Mouse (Mus musculus) kidney, postnatal 10 days (tissue): Measurements from ENCODE around the gene Tns3.

Source experiments
- DNase-seq: peaks from one replicate; pipeline ENCODE4 v3.0.0; 2021; ENCODE audit warnings: mixed read lengths

Gene Tns3

DNA sequence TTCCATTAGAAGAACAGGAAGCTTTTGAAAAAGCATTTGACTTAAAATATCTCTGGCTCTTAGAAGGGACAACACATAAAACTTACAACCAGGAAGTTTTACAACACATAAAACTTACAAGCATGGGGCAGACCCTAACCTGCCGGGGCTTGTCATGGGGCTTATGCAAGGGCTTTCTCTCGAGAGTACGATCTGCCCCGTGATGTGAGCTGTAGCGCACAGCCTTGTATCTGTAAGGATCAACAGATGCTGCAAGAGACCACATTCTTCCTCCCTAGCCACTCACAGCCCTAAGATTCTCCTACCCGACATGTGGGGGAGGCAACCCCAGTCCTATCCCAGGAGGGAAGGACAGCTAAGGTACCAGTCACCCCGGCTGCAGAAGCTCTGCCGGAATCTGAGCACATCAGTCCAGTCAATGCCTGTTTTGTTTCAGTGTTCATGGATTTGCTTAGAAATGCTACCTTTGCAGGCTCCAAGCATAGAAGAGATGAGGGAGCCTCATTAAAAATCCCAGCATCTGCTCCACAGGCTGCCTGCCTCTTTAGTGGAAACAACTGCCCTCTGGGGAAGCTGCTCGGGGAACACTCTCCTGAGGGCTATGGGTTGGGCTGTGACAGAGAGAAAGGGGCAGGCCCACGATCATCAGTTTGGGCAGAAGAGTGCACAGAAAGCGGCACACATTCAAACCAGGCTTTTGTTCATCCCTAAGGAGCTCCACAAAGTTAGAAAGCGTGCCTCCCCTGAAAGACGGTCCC is 196.8 kb downstream of the Tns3 start:
- peak; percentile 47 for DNase-seq

DNA sequence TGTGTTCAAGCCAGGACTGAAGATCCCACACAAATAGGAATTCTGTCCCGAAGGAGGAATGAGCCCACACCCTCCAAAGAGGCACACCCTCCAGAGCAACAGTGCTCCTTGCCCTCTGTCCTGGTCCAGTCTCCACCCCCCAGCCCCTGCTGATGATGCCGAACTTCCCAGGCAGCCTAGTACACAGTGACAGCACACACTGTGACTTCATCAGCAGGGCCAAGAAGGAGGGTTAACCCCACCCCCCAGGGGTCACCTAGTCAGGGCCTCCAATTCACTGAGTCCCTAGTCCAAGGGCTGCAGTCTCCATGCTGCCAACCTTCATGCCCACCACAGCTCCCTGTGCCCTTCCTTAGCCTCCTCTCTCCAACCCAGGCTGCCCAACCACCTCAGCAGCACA is 200.5 kb downstream of the Tns3 start:
- no peak for DNase-seq

DNA sequence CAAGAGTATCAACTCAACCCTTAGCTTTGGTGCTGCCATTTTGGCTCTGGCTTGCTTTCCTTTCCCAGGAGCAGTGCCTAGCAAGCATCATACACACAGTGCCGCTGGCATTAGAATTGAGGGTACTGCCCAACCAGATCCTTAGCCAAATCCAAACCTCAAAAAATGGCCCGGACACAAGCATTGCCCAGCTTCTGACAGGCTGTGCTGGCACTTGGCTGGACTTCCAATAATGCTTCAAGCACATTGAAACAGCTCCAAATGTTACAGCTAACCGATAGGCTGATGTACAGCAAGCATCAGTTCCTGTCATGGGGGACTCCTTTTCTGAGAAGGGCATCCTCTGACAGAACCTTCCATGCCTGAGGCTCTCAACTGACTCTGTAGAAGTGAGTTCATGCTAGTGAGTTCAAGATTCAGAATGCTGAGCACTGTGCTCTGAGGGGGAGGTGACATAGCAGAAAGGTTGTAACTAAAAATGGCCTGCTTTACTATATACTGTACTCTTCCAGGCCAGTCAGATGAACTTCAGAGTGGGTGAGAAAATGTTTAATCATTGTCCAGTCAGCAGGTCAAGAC is 201.4 kb downstream of the Tns3 start:
- no peak for DNase-seq

DNA sequence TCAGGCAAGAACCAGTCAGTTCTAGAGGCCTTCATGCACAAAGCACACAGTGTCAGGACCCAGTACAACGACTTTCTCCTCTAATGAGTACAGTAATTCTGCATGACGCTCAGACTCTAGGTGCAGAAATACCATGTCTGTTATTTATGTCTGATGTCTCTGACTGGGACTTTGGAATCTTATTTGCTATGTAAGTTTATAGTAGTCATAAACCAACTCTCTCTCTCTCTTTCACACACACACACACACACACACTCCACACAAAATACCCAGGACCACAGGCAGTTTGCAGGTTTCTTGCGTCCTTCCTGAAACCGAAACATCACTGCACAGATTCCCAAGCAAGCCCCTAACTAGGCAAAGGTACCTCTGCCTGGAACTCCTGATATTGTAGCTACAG is 203.5 kb downstream of the Tns3 start:
- no peak for DNase-seq

DNA sequence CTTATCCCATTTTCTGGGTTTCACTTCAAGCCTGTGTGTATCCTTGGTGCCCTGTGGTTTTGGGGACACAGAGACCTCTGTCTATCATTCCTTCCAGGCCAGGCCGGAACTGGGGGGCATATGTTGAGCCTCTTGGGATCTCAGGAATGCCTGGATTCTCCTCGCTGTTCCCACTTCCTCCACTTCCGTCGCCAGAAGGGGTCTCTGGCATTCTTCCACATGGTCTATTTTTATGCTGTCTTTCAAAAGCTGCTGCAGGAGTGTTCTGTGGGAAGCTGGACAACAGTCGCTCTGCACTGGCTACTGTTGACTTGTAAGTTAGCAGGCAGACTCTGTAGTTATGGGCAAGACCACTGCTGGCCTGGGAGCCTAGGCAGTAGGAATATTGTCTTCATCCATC is 206.4 kb downstream of the Tns3 start:
- peak; percentile 75 for DNase-seq

DNA sequence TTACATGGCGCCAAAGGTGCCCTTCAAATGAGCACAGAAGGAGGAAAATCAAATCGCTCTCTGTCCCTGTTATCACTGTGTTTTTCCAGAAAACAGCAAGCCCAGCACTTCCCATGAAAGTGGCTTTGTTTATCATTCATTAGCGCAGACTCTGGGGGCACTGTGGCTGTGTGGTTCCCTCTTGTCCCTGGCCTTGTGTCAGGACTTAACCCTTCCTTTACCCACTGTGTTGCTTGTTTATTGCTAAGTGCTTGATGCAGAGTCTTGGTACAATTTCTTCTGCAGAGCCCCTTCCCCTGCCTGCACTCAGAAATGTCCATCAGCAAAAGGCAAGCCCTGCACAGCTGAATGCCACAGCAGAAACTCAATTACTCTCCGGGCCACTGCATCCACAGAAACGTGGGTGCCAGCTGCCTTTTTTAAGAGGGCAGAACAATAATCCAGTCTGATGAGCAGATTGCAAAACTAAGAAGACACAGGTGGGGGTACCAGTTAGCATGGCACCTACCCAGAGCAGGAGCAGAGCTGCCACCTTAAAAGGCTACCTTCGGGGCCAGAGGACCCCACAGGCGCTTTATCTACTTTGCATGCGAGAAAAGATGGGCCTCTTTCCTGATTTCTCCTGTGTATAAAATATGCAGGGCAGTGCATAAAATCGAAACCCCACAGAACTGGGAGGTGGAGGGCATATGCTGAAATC is 207.6 kb downstream of the Tns3 start:
- peak; percentile 34 for DNase-seq

DNA sequence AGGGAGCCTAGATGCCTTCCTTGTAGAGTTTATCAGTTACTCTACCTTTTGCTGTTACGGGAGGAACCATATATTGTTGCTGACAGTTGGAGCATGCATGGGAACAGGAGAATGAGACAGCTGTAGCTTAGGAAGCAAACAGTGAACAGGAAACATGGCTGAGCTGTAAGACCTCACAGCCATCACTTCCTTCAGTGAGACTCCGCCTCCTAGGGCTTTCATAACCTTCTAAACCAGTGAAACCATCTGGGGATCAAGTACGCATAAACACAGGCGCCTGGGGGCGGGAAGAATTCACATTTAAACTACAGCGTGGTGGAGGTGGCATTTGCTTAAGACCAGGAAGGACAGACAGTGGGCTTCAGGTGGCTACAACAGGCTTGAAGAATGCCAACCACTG is 208.7 kb downstream of the Tns3 start:
- no peak for DNase-seq

DNA sequence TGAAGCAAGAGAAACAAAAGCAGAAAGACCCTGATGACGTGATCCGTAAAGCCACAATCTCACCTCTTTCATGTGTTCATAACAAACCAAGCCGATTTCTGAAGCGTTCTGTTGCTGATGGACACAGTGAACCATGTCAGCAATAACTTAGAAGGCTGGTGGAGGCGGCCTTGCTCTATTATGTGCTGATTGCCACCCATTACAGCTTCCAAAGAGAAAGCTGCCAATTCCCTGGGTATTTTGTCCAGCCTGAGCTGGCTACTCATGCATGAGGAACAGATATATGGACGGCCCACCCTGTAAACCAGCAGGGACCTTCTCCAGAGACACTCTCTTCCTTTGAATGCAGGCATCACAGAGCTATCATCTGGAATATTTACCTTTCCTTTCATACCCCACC is 211.1 kb downstream of the Tns3 start:
- no peak for DNase-seq

DNA sequence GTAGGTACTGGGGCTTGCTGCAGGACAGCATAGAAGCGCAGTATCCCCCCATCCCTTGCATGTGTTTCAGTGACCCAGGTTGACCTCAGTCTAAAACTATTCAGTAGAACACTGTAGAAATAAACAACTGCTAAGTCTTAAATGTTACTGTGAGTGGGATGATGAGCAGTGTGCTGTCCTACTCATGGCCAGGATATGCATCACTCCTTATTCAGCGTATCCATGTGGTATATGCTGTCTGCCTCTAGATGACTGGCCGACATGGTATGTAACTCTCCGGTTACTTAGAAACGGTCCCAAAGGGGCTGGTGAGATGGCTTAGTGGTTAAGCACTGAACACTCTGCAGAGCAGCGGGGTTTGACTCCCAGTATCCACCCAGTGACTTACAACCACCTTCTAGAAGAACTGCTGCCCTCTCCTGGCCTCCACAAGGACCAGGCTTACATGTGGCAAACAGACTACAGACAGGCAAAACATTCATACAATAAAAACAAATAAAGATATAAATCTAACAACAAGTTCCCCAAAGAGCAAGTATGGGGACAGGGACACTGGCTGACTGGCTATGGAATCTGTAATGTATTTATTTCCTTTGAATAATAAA is 212.6 kb downstream of the Tns3 start:
- no peak for DNase-seq

DNA sequence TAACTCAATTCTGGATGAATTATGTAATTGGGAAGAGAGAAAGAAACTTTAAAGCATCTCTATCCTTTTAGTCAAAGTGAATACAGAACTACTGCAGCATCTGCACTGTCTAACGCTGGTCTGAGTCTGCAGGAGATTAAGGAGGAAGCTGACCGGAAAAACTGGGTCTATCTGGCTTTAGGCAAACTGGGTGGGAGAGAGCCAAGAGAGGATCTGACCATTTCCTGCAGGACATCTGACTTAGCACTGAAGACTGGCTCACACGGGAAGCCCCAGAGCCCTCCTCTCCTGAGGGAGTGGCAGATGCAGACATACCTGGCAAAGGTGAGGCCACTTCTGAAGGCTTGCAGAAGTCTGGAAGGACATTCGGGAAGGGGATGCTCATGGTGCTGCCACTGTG is 213.8 kb downstream of the Tns3 start:
- DNase-seq: no peak

DNA sequence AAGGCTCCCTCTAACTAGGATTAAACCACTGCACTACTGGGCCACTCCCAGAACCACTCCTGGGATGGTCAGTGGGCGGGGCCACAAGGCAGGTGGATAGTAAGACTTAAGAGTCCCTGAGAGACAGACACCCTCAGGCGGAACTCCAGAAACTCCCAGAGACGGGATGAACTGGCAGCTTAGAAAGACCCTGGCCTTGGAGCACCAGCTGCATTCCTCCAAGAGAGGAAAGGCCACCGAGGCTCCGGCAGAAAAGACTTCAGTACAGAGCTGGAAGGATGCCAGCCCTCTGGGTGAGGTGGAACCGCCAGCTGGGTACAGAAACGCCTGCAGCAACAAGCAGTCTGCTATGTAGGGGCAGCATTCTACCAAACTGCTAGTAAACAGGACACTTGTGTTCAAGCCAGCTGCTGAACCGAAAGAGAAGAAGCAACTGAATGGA is 218.4 kb downstream of the Tns3 start:
- peak; percentile 88 for DNase-seq

DNA sequence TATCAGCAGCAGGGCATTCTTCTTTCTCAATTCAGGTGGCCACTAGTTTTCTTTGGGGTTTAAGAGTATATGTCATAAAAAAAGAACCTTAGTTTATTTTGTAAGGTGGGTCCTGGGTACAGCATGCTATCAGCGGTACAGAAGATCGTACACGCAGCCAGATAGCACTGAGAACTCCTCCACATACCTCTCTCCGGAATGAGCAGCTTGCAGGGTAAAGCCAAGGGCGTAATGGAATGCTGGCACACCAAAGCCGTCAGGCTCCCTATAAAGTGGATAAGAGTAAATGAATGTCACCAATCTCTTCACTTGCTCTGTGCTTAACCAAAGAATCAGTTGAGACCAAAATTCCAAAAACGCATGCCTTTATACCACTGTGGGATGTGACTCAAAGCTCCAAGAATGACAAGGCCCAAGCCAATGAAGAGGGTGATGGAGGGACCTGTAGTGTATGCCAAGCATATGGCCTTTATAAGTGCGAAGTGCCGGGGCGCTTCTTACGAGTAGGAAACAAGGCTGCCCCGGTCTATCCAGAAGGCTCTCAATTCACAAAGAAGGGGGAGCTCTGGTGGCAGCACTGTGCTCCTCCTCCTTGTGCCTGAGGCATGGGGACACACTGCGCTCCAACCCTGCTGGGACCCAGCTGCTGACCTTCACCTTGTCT is 219.4 kb downstream of the Tns3 start:
- DNase-seq: no peak

DNA sequence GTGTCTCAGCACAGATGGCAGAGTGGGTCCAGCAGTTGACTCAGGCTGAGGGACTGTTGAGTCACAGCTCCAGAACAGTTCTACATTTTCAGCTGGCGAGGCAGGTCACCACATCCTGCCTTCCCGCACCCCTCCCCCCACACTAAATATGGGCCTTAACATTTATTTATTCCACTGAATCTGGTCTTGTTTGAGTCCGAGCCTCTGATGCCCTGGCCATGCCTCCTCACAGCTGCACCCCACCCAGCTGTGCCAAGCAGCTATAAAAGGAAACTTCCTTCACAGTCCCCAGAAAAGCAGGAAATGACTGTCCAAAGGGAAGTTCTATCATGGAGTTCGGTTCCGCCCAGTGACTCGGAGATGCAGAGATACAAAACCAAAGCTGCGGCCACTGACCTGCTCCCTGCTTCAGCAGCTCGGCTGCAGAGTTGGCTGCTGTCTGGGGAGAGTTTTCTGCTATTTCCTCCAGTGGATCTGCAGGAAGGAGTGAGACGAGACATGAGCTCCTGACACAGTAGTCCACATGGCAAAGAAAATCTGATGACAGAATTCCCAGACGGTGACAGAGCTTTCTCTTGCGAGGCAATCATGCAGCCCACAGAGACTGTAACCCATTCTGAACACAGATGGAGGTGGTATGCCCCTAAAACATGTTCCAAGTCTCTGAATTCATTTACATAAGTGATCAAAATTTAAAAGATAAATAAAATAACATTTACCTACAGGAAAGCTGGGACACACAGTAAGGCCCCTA is 220.6 kb downstream of the Tns3 start:
- peak; percentile 63 for DNase-seq

DNA sequence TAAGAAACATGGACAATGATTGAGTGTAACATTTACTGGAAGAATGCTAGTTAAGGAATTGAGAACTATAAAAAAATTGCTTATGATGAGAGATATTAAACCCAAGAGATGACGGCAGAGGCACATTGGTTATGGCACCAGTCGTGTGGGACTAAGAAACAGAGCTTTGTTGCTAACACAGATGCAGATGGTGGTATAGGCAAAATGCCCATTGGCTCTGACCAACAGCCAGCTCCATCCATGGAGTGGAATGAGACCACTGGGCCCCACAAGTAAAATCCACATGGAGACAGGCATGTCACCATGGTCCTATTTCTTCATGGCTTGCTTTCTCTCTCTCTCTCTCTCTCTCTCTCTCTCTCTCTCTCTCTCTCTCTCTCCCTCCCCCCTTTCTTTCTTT is 223.6 kb downstream of the Tns3 start:
- no peak for DNase-seq

DNA sequence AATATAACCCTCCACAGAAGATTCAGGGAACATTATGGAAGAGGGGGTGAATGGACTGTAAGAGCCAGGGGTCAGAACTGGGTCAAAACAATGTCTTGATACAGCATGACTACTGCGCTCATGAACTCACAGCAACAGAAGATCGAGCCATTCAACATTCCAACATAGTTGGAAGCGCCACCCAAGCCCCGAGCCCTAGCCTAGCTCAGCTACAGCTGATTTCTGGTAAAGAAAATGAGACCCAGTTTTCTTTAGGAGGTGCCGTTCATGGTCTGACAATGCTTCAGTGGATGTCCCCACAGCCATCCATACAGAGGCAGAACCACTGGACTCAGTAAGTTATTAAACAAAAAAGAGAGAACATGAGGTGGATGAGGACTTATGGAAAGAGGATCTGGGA is 224.1 kb downstream of the Tns3 start:
- no peak for DNase-seq

DNA sequence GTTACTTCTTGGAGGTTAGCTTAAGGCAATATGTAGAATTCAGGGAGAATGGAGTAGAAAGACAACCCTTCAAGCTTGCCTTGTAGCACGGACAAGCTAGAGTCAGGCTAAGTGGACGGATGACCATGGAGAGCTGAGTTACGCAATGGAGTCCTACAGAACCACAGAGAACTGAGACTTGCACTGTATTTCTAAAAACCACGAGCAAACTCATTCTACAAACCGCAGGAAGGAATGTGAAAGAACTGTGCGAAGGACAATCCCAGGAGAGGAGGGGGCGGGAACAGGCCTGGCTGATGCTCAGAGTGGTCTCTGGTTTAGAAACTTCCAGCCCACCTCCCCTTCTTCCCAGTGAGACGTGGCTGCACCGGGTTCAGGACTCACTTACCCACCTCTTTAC is 225.3 kb downstream of the Tns3 start:
- no peak for DNase-seq

DNA sequence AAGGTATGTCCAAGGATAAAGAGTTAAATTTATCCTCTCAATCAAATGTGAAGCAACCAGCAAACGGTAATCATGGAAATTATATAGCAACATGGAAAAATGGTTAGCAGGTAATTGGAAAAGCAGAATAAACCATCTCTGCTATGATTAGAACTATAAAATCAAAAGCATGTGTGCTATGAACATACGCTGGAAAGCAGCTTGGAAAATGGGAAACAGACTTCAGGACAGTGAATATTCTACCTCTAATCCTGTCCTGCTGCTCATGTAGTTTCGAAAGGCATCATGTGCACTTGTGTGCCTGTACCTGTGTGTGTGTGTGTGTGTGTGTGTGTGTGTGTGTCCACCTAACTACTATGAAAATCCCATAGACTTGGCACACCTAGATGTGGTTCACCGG is 226.1 kb downstream of the Tns3 start:
- DNase-seq: no peak

DNA sequence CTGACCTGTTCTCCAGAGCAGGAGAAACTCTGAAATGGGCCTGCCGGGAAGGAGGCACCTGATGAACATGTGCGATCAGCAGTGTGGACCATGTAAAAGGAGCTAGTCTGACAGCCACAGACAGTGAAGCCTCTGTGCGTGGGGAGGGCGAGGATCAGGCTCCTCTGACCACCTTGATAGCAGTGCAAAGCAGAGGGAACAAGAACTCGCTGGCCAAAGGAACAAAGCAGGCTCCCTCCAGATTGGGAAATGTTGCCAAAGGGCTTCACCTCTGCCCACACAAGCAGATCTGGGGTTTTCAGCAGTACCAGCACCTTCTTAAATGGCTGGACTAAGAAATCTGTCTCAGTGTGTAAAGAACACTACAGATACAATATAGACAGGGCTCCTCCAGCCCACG is 229.2 kb downstream of the Tns3 start:
- no peak for DNase-seq

DNA sequence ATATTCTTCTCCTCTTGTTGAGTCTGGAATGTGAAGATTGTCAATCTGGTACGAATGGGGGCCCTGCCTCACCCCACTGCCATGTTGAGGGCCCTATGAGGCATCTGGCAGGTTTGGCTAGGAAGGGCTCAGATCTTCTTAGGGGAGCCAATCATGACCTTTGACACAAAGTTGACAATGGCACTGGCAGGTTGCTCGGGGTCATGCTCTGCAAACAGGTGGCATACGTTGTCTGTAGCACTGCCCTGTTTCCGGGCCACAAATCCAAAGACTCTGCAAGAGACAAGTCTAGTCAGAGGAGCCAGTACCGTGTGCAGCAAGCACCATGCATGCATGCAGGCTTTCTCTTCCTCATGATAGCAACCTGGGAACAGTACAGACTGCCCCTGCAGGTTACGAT is 230.0 kb downstream of the Tns3 start:
- DNase-seq: no peak

DNA sequence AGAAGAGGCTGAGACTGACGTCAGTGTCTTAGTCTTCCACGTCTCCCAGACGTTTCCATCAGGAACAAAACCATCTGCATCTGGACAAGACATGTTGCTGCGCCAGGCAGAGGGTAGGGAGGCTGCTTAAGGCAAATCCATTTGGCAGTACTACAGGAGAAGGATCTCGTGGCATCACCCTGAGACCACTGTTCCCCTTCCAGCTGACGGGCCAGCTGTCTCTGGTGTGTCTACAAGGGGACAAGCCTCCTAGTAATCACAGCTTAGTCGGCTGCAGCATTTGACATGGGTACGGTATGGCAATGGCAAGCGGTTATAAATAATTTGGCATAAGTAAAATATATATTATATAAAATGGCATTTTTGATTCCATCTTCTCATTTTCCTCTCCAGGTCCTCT is 230.9 kb downstream of the Tns3 start:
- DNase-seq: no peak

DNA sequence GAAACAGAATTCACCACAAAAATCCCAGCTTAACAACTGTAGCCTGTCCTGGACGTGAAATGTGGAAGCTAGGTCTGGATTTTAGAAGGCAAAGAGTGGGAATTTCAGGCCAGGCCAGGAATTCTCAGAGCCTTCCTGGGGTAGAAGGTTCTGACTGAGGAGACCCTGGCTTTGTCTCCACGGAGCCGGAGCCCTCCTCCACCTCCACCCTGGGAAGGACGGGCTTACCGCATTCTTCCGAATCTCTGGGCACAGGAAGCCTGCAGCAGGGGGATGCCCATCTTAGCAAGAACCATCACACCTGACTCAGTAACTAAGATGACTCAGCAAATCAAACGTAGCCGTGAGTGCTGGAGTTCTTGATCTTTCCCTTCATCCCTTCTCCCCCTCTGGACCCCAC is 231.4 kb downstream of the Tns3 start:
- no peak for DNase-seq

DNA sequence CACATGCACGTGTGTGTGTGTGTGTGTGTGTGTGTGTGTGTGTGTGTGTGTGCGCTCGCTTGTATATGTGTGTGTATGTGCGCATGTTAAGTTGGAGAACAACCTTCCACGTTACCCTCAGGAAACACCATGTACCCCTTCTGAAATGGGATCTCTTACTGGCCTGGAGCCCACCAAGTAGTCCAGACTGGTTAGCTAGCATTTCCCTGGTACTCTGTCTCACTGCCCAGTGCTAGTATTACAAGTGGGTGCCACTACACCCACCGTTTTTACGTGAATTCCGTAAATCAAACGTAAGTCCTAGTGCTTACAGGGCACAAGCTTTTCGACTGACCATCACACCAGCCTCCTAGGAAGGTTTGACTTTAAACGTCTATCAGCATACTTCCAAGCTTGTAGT is 236.7 kb downstream of the Tns3 start:
- no peak for DNase-seq

DNA sequence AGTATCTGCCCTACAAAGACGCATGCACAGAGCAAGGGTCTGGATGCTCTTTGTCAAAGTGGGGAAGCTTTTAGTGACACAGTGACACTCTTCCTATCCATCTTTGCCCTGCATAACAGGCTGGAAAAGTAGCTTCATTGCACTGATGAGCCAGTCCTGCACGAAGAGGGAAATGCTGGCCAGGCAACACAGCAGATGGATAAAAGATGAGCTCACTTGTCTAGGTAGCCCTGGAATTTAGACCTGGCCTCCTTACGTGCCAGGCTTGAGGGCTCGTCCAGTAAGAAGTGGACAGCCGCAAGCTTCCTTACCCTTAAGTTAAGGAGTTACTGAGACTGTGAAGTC is 239.1 kb downstream of the Tns3 start:
- no peak for DNase-seq
